Mouse (Mus musculus): ENCODE results near the gene Gm11034.

DNA sequence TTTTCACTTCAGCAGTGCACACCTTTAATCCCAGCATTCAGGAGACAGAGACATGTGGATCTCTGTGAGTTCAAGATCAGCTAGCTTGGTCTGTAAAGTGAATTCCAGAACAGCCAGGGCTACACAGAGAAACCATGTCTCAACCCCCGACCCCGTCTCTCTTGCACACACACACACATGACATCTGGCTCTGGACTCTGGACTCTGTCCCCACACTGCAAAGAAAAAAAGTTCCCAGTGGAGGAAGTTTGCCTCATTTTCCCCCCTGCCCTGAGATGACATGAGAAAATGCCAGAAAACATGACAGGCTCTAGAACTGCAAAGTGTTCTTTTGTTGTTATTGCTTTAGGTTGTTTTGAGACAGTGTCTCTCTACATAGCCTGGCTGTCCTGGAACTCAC is 46.4 kb upstream of the Gm11034 start:
- TF ChIP-seq CTCF (IDR thresholded peaks at IDR 0.05; ENCODE audit: insufficient read depth, low read length) = no peak
- no peak for TF ChIP-seq POLR2A (IDR thresholded peaks at IDR 0.05; ENCODE audit: borderline replicate concordance, extremely low read depth, low read depth, low read length)
